Mouse (Mus musculus) E14TG2a.4 (cell line): ENCODE measurements around the gene Cwc27.

Source experiments
- CTCF ChIP-seq: conservative IDR thresholded peaks from 2 replicates; pipeline ENCODE4 v1.5.1; 2014; ENCODE audit warnings: low read length
- NANOG ChIP-seq: IDR thresholded peaks from 2 replicates; pipeline ENCODE4 v1.6.1; 2014; ENCODE audit warnings: borderline replicate concordance, low read length, mixed read lengths
- POU5F1 ChIP-seq: IDR thresholded peaks from 2 replicates; pipeline ENCODE4 v1.6.1; 2014; ENCODE audit warnings: low read length, borderline replicate concordance

GRCm38 (mm10) chr13:104853645-104854044 is 36.7 kb upstream of the Cwc27 start:
- TF ChIP-seq CTCF (no peak), NANOG (no peak), POU5F1 (no peak)
